Mouse (Mus musculus) spleen, embryonic (tissue): ENCODE data around the gene Zfp738.
"Not testable (repeated sequence)": the region's sequence is repeated elsewhere in the genome, so short reads cannot be mapped to it uniquely, and the experiment has no call there.

ENCODE experiments used
- CTCF ChIA-PET: fragments of 350-600 bp; sonication (Branson Sonifier 250); formaldehyde crosslinking; loops from one replicate; lab custom pipeline; 2022; lab: Charles Lee

The Zfp738 gene

DNA sequence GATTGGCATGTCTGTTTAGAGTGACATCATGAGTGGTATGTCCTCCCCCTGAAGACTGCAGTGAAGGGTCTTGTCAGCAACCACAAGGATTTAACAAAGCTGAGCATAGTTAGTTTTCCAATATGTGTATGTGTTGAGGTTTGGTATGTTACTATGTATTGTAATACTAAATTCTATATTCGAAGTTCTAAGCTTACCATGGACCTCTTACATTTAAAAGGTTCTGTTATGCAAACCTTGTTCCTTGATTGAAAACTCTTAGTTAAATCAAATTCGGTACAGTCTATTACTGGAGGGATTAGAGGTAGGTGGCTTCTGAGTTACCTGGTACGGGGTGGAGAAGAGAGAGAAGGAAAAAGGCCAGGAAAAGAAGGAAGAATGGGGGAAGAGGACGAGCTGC, at the start of gene Zfp738:
Gene Zfp738 (minus strand): TSS at position 101 of the 400 bp plus-strand sequence.
- CTCF ChIA-PET, result no interaction called here

DNA sequence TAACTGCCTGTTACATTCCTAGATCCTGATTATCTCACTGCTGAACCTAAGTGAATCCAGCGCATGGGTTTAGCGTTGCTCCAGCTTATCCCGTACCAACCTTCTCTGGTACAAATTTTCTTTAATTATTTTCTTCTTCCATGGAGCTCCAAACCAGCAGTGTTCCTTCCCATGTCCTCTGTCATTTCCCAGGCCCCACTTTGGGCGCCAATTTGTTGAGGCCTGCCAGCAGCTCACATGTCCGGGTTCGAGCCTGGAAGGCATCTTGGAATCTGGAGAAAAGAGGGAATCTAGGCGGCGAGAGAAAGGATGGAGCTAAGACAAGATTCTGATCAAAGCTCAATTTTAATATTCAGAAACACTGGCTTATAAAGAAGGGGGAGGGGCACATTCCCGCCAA, 47.5 kb upstream of the Zfp738 start:
- CTCF ChIA-PET, result not testable (repeated sequence)

DNA sequence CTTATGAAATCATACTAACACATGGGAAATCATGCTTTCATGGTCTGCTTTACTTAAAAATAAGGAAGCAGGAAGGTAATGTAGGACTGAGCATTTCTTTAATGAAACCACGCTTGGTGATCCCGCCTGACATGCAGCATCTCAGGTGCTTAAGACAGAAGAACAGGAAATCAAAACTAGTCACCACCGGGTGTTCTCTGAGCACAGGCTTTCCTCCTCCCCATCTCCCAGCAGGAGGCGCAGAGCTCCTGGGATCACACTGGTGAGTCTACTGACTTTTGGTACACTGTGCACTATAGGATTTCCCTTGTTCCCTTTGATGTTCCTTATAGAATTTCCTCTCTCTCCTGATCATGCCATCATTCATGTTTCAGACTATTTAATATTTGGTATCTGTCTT, 42.6 kb upstream of the Zfp738 start:
- CTCF ChIA-PET, result not testable (repeated sequence)

DNA sequence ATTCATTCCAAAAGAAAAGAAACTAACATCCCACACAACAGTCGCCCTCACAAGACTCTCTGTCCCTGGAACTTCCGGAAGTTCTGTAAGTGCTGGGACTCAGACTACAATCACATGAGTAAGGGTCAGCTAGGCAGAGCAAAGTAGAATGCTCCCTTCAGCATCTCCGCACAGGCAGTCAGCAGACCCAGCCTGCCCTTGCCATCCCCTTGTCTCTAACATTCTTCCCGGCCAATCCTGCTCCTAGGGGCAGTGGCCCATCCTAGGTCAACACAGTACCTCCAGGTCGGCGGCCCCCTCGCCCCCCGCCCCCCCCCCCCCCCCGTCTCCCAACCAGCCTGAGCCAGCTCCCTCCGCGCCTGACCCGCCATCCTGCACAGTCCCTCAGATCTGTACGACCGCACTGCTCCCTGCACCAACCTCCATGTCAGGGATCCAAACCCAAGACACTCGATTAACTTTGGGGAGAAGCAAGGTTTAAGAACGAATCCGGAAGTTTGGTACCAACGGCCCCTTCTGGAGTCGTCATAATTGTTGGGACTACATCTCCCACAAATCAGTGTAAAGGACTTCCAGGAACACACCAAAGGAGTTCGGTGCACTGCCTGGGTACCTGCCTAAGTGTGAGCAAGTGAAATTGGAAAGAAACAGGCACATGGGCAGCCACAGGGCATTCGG, 41.9 kb upstream of the Zfp738 start, which contains the start of gene Zfp65:
Gene Zfp65 (minus strand): TSS at position 533 of the 678 bp plus-strand sequence.
- CTCF ChIA-PET, result no interaction called here

DNA sequence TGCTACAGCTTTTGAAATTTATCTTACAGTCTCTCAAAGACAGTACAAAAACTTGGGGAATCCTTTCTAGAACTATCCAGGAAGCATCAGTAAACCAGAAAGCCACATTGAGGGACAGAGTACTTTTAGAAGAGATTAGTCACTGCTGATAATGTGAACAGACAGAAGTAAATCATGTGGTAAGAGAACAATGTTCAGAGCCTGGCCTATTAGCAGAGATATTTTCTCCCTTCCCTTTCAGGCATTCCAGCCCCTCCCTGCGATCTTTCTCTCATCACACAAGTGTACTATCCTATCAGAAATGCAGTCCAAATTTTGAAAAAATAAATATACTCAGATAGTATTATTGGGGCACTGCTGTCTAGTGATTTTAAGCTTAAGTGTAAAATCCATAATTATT, 41.2 kb upstream of the Zfp738 start:
- CTCF ChIA-PET, result no interaction called here

DNA sequence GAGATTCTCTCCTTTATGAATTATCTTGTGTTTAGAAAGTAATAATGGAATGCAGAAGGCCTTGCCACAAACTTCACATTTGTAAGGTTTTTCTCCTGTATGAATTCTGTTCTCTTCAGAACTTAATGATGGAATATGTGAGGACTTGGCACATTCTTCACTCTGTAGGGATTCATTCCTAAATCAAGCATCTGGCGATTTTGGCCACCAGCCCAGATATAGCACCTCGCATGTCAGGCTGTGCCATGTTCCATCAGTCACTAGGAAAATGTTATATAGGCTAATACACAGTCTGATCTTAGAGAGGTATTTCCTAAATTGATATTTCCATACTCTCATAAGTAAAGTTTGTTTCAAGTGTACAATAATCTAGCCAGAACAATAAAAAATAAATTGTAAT, 38.5 kb upstream of the Zfp738 start:
- CTCF ChIA-PET, result not testable (repeated sequence)

DNA sequence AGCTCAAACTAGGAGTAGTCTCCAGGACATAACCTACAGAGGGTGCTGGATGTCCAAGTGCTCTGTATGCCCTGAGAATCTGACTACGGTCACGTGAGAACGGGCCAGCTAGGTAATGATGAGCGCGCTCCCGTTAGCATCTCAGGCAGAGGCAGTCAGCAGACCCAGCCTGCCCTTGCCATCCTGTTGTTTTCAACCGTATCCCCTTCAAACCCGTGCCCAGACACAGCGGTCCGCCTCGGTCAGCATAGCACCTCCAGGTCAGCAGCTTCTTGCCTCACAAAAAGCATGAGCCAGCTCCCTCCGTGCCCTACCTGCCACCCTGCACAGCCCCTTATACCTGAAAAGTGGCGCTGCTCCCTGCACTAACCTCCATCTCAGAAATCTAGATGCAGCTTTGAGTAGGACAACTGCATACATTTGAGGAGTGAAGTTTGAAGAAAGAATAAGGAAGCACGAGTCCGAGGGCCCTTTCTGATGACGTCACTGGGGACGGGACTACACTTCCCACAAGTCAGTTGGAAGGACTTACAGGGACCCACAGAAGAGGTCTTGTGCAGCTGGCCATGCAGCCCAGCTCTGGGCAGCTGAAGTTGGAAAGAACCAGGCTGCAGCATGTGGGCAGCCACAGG, 37.1 kb upstream of the Zfp738 start:
- CTCF ChIA-PET, result no interaction called here

DNA sequence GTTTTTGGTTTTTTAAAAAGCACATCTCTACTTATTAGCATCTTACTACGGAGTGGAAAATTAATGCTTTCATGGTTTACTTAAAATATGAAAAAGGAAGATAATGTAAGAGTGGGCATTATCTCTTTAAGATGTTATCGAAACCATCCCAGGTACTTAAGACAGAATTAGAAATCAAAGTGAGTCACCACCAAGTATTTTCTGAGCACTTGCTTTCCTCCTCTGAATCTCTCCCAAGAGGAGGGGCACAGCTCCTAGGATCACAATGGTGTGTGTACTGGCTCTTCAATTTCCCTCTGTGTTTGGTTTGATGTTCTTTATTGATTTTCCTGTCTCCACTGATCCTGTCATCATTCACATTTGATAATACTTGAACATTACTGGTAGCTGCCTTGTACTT, 3.0 kb downstream of the Zfp738 start:
- CTCF ChIA-PET, result not testable (repeated sequence)

DNA sequence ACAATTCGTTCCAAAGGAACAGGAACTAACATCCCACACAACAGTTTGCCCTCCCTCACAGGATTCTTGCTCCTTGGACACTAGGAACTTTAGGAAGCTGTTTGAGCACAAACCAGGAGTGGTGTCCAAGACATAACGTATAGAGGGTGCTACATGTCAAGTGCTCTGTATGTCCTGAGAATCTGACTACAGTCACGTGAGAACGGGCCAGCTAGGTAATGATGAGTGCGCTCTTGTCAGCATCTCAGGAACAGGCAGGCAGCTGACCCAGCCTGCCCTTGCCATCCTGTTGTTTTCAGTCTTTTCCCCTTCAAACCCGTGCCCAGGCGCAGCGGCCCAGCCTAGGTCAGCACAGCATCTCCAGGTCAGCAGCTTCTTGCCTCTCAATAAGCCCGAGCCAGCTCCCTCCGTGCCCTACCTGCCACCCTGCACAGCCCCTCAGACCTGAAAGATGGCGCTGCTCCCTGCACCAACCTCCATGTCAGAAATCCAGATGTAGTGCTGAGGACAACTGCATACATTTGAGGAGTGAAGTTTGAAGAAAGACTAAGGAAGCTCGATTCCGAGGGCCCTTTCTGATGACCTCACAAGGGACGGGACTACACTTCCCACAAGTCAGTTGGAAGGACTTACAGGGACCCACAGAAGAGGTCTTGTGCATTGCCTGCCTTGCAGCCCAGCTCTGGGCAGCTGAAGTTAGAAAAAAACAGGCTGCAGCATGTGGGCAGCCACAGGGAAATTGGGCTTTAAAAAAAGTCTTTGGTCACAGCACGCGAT, 3.7 kb downstream of the Zfp738 start:
- CTCF ChIA-PET, result not testable (repeated sequence)

DNA sequence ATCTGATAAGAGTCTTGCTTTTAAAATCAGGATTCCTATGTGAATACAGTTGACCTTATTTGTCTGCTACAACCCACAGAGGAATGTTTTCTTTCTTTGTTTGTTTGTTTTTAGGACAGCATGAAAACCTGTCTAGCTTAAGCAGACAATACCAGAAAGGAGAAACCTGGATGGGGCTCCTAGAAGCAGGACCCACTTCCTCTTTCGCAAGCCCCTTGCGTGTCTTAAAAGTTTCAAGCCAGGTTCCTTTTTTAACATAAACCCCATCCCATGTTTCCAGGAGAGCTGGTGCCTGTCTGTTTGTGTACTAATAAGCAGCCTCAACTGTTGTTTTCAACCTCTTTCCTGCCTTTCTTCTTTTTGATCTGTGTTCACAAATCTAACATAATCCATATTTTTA, 12.0 kb downstream of the Zfp738 start:
- CTCF ChIA-PET, result no interaction called here

DNA sequence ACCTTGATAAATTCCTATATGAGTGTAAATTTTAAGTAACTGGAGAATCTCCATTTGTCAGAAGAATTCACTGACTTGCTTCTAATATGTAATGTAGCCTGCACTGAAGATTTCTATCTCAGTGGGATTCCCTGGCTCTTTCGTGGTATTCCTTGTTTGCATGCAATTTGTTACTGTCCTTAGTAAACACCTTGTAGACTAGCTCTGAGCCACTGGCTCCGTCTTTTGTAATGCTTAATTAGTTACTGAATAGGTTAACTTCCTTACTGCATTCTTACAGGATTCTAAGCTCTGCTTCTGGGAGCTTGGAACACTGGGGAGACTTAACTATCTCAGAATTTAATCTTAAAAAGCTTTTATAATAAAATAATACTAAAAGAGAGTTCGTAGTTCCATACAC, 34.4 kb downstream of the Zfp738 start:
- CTCF ChIA-PET, result no interaction called here

DNA sequence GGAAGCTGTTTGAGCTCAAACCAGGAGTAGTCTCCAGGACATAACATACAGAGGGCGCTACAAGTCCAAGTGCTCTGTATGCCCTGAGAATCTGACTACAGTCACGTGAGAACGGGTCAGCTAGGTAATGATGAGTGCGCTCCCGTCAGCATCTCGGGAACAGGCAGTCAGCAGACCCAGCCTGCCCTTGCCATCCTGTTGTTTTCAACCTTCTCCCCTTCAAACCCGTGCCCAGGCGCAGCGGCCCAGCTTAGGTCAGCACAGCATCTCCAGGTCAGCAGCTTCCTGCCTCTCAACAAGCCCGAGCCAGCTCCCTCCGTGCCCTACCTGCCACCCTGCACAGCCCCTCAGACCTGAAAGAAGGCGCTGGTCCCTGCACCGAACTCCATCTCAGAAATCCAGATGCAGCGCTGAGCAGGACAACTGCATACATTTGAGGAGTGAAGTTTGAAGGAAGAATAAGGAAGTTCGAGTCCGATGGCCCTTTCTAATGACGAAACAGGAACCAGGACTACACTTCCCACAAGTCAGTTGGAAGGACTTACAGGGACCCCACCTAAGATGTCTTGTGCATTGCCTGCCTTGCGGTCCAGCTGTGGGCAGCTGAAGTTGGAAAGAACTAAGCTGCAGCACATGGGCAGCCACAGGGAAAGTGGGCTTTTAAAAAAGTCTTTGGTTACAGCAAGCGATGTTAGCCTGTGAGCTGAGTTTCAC, 49.4 kb downstream of the Zfp738 start, which contains the start of the genes Gm49345 and Zfp729a:
Gene Gm49345 (minus strand): TSS at position 476 of the 714 bp plus-strand sequence.
Gene Zfp729a (minus strand): TSS at position 498 of the 714 bp plus-strand sequence.
- CTCF ChIA-PET, result interaction anchor here (0.9 kb wide), 1 partner anchor 25 kb away, joined by 3 read pairs; no protein-coding TSS in a partner anchor

DNA sequence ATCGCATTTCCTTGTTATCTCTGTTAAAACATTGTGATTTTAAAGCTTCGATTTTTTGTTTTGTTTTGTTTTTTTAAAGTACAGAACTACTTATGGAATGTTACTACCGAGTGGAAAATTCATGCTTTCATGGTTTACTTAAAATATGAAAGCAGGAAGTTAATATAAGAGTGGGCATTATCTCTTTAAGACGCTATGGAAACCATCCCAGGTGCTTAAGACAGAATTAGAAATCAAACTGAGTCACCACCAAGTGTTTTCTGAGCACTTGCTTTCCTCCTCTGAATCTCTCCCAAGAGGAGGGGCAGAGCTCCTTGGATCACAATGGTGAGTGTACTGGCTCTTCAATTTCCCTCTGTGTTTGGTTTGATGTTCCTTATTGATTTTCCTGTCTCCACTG, 76.8 kb downstream of the Zfp738 start:
- CTCF ChIA-PET, result no interaction called here

DNA sequence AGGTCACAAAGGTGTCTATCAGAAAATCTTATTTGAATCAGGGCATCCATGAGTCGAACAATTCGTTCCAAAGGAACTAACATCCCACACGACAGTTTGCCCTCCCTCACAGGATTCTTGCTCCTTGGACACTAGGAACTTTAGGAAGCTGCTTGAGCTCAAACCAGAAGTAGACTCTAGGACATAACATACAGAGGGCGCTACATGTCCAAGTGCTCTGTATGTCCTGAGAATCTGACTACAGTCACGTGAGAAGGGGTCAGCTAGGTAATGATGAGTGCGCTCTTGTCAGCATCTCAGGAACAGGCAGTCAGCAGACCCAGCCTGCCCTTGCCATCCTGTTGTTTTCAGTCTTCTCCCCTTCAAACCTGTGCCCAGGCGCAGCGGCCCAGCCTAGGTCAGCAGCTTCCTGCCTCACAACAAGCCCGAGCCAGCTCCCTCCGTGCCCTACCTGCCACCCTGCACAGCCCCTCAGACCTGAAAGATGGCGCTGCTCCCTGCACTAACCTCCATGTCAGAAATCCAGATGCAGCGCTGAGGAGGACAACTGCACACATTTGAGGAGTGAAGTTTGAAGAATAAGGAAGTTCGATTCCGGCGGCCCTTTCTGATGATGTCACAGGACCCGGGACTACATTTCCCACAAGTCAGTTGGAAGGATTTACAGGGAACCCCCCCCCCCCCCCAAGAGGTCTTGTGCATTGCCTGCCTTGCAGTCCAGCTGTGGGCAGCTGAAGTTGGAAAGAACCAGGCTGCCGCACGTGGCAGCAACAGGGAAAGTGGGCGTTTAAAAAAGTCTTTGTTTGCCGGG, 77.6 kb downstream of the Zfp738 start, which contains the start of gene Zfp729b:
Gene Zfp729b (minus strand): TSS at position 642 of the 811 bp plus-strand sequence.
- CTCF ChIA-PET, result no interaction called here
